Mouse (Mus musculus) CD8-positive naive resting alpha-beta T cell, adult 2 months (primary cell): ENCODE measurements around the gene Lama2.
"Not testable (repeated sequence)": the region's sequence is repeated elsewhere in the genome, so short reads cannot be mapped to it uniquely, and the experiment has no call there.

ENCODE experiments used
- DNase-seq, 2 experiments: peaks; one replicate each; pipeline ENCODE4 v3.0.0; 2022; ENCODE audit warnings: low read depth in 2 of 2, low spot score in 2 of 2

Lama2 gene

DNA sequence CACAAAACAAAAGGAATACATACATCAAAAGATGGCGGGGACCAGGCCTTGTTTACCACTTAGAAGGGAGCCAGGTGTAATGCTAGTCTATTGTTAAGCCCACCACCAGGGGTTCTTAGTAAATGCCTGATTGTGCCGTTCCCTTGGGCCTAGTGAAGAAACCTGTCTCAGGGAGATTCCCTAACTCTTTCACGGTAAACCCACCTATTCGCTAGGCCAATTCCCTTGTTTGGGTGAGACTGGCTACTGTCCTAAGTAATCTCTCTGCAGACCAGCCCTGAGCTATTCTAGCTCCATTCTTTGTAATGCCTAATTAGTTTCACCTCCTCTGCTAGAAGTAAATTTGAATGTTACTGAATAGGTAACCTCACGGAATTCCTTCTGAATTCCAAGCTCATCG is 683.5 kb downstream of the Lama2 start:
- DNase-seq, result not testable (repeated sequence)
